Mouse (Mus musculus): ENCODE measurements around the gene Arvcf. TPM values are rescaled to one million over a fixed set of nuclear protein-coding genes. Genes with fewer than 3 reads are reported as not detected.

Gene Arvcf
- polyA plus RNA-seq, 1 experiment from 2014 or later, result 85.2 TPM

GRCm38 (mm10) chr16:18360151-18360805 is 12.3 kb downstream of the Arvcf start:
- WGBS, result 69% methylated on average over 6 of the region's 6 CpGs
- Histone ChIP-seq H3K9me3 (no peaks in the 10 kb centered on the region), H3K4me3 (no peak overlapping the region), H3K9ac (no peak overlapping the region), H3K27me3 (no peaks in the 10 kb centered on the region), H3K27ac (replicated peaks) (no peak overlapping the region), H3K4me2 (no peak overlapping the region), H3K4me1 (replicated peaks) (peaks cover 10% of the 10 kb centered on the region; the same call in 1 of the 2 replicates), H3K36me3 (peaks cover 16% of the 10 kb centered on the region)
- ATAC-seq (ENCODE audit: low read depth), result no peak

- H3K36me3 ChIP-seq, result peaks cover 28% of the 10 kb centered on the region
- H3K4me1 ChIP-seq (replicated peaks), result peaks cover 10% of the 10 kb centered on the region; the same call in 1 of the 2 replicates
- H3K4me2 ChIP-seq, result no peak overlapping the region
- H3K27ac ChIP-seq (replicated peaks), result no peak overlapping the region
- H3K27me3 ChIP-seq, result no peaks in the 10 kb centered on the region
- no peak overlapping the region for H3K4me3 ChIP-seq
- 81% methylated on average over 8 of the region's 8 CpGs for WGBS
- H3K9me3 ChIP-seq, result no peaks in the 10 kb centered on the region
- no peak for ATAC-seq (ENCODE audit: low read depth)
- no peak overlapping the region for H3K9ac ChIP-seq
Observed at GRCm38 (mm10) chr16:18362948-18363347, 15.0 kb downstream of the Arvcf start.

- Histone ChIP-seq H3K4me2 (no peak overlapping the region), H3K9me3 (no peaks in the 10 kb centered on the region), H3K9ac (no peak overlapping the region), H3K36me3 (peaks cover 37% of the 10 kb centered on the region), H3K27me3 (no peaks in the 10 kb centered on the region), H3K4me1 (replicated peaks) (no peaks in the 10 kb centered on the region), H3K4me3 (no peak overlapping the region), H3K27ac (replicated peaks) (no peak overlapping the region)
- WGBS, result 88% methylated on average over 4 of the region's 4 CpGs
- no peak for ATAC-seq (ENCODE audit: low read depth)
Observed at GRCm38 (mm10) chr16:18366849-18367248, 18.9 kb downstream of the Arvcf start.

GRCm38 (mm10) chr16:18370197-18370596 is 22.2 kb downstream of the Arvcf start:
- Histone ChIP-seq H3K4me2 (no peak overlapping the region), H3K9me3 (no peaks in the 10 kb centered on the region), H3K27me3 (no peaks in the 10 kb centered on the region), H3K36me3 (peaks cover 24% of the 10 kb centered on the region), H3K4me1 (replicated peaks) (no peaks in the 10 kb centered on the region), H3K4me3 (no peak overlapping the region), H3K9ac (no peak overlapping the region), H3K27ac (replicated peaks) (no peak overlapping the region)
- ATAC-seq (ENCODE audit: low read depth), result no peak
- WGBS, result 99% methylated on average over 3 of the region's 3 CpGs

GRCm38 (mm10) chr16:18373632-18374031 is 25.6 kb downstream of the Arvcf start:
- no peaks in the 10 kb centered on the region for H3K27me3 ChIP-seq
- peaks cover 9% of the 10 kb centered on the region for H3K36me3 ChIP-seq
- H3K27ac ChIP-seq (replicated peaks), result no peak overlapping the region
- no peak overlapping the region for H3K9ac ChIP-seq
- WGBS, result 92% methylated on average over 4 of the region's 4 CpGs
- peaks cover 16% of the 10 kb centered on the region for H3K4me1 ChIP-seq (replicated peaks)
- no peak overlapping the region for H3K4me3 ChIP-seq
- no peak overlapping the region for H3K4me2 ChIP-seq
- no peak for ATAC-seq (ENCODE audit: low read depth)
- no peaks in the 10 kb centered on the region for H3K9me3 ChIP-seq

- Histone ChIP-seq H3K9ac (no peak overlapping the region), H3K27ac (replicated peaks) (no peak overlapping the region)
- 88% methylated on average over 7 of the region's 7 CpGs for WGBS
Observed at GRCm38 (mm10) chr16:18376297-18376954, 28.4 kb downstream of the Arvcf start.

GRCm38 (mm10) chr16:18377203-18377602 is 29.2 kb downstream of the Arvcf start:
- peaks cover 52% of the 10 kb centered on the region for H3K4me1 ChIP-seq (replicated peaks)

More at GRCm38 (mm10) chr16:18376297-18376954, 28.4 kb downstream of the Arvcf start:
- no peak overlapping the region for H3K4me2 ChIP-seq
- H3K4me3 ChIP-seq, result no peak overlapping the region
- no peak for ATAC-seq (ENCODE audit: low read depth)
- H3K27me3 ChIP-seq, result no peaks in the 10 kb centered on the region
- no peaks in the 10 kb centered on the region for H3K9me3 ChIP-seq
- peaks cover 3% of the 10 kb centered on the region for H3K36me3 ChIP-seq
- peaks cover 44% of the 10 kb centered on the region for H3K4me1 ChIP-seq (replicated peaks)

GRCm38 (mm10) chr16:18378489-18378888 is 30.5 kb downstream of the Arvcf start:
- H3K27me3 ChIP-seq, result no peaks in the 10 kb centered on the region
- 0 out of 2 replicates have a peak overlapping the region, but pooled peaks have one; percentile 91 for H3K27ac ChIP-seq (replicated peaks)
- no peak overlapping the region for H3K4me2 ChIP-seq
- H3K36me3 ChIP-seq, result no peaks in the 10 kb centered on the region
- no peak overlapping the region for H3K9ac ChIP-seq
- no peak for ATAC-seq (ENCODE audit: low read depth)
- 24% methylated on average over 1 of the region's 1 CpGs for WGBS
- no peaks in the 10 kb centered on the region for H3K9me3 ChIP-seq
- no peak overlapping the region for H3K4me3 ChIP-seq
- peaks cover 65% of the 10 kb centered on the region for H3K4me1 ChIP-seq (replicated peaks)

More at GRCm38 (mm10) chr16:18377203-18377602, 29.2 kb downstream of the Arvcf start:
- Histone ChIP-seq H3K27me3 (no peaks in the 10 kb centered on the region), H3K4me2 (no peak overlapping the region), H3K9ac (0 out of 2 replicates have a peak overlapping the region, but pooled peaks have one; percentile 26), H3K9me3 (no peaks in the 10 kb centered on the region), H3K36me3 (peaks cover under 1% of the 10 kb centered on the region), H3K4me3 (no peak overlapping the region), H3K27ac (replicated peaks) (no peak overlapping the region; the same call in 1 of the 2 replicates)
- 21% methylated on average over 3 of the region's 3 CpGs for WGBS
- no peak for ATAC-seq (ENCODE audit: low read depth)

- Histone ChIP-seq H3K9ac (0 out of 2 replicates have a peak overlapping the region, but pooled peaks have one; percentile 22), H3K9me3 (no peaks in the 10 kb centered on the region), H3K36me3 (no peaks in the 10 kb centered on the region), H3K27ac (replicated peaks) (peak overlapping the region; percentile 91), H3K27me3 (no peaks in the 10 kb centered on the region), H3K4me1 (replicated peaks) (peaks cover 75% of the 10 kb centered on the region), H3K4me3 (no peak overlapping the region), H3K4me2 (no peak overlapping the region)
- WGBS, result 67% methylated on average over 8 of the region's 8 CpGs
- ATAC-seq (ENCODE audit: low read depth), result no peak; the same call in 1 of the 2 replicates
Observed at GRCm38 (mm10) chr16:18379338-18380001, 31.5 kb downstream of the Arvcf start.

GRCm38 (mm10) chr16:18380495-18381063 is 32.6 kb downstream of the Arvcf start:
- H3K9ac ChIP-seq, result 0 out of 2 replicates have a peak overlapping the region, but pooled peaks have one; percentile 6
- H3K27ac ChIP-seq (replicated peaks), result peak overlapping the region; percentile 91
- no peak overlapping the region for H3K4me2 ChIP-seq
- H3K9me3 ChIP-seq, result no peaks in the 10 kb centered on the region
- H3K4me1 ChIP-seq (replicated peaks), result peaks cover 86% of the 10 kb centered on the region
- peak; percentile 68 for ATAC-seq (ENCODE audit: low read depth)
- WGBS, result 11% methylated on average over 6 of the region's 6 CpGs
- no peaks in the 10 kb centered on the region for H3K36me3 ChIP-seq
- no peaks in the 10 kb centered on the region for H3K27me3 ChIP-seq
- no peak overlapping the region for H3K4me3 ChIP-seq

- Histone ChIP-seq H3K4me1 (replicated peaks) (peaks cover 95% of the 10 kb centered on the region), H3K27me3 (no peaks in the 10 kb centered on the region), H3K4me3 (no peak overlapping the region), H3K36me3 (no peaks in the 10 kb centered on the region), H3K9me3 (no peaks in the 10 kb centered on the region), H3K4me2 (no peak overlapping the region), H3K27ac (replicated peaks) (peak overlapping the region; percentile 91), H3K9ac (peak overlapping the region; percentile 45)
- peak; percentile 28; the same call in 1 of the 2 replicates for ATAC-seq (ENCODE audit: low read depth)
- 44% methylated on average over 6 of the region's 6 CpGs for WGBS
Observed at GRCm38 (mm10) chr16:18381621-18382258, 33.8 kb downstream of the Arvcf start.
